9 mouse cellular contexts compared by ENCODE assay signal in genomic region chr2:18938923-18939329, GRCm38 (mm10). TPM values are rescaled to one million over a fixed set of nuclear protein-coding genes. Genes with fewer than 3 reads are reported as not detected.
DNase-seq lines count a peak whose midpoint lies in the region; ATAC-seq and TF ChIP-seq lines count a peak whose summit lies in the region.
"Had no signal": no experiment of that assay in that cellular context is flagged by ENCODE, and none has a peak within 500 bp of the region (broad histone marks: within the 10 kb centered on the region; RNA-seq: fewer than 3 reads in every experiment).

No protein-coding gene starts in this region.

- no peak overlapping the region for H3K4me2 ChIP-seq in midbrain, embryonic 13.5 days (replicated peaks)
- no peak overlapping the region for H3K4me2 ChIP-seq in midbrain, postnatal 0 days (ENCODE audit: low read depth, low read length, poor library complexity, severe bottlenecking)
- H3K4me2 ChIP-seq: embryonic facial prominence, embryonic 13.5 days had no signal

- 0 out of 2 replicates have a peak overlapping the region, but pooled peaks have one; percentile 20 for H3K9ac ChIP-seq in midbrain, embryonic 13.5 days (replicated peaks)
- H3K9ac ChIP-seq in midbrain, postnatal 0 days (replicated peaks; ENCODE audit: low read length, poor library complexity, severe bottlenecking) = no peak overlapping the region
- H3K9ac ChIP-seq: embryonic facial prominence, embryonic 13.5 days had no signal

- H3K27me3 ChIP-seq in midbrain, embryonic 13.5 days = no peaks in the 10 kb centered on the region
- H3K27me3 ChIP-seq in midbrain, postnatal 0 days (ENCODE audit: insufficient read depth, low read length) = no peaks in the 10 kb centered on the region
- H3K27me3 ChIP-seq: embryonic facial prominence, embryonic 13.5 days had no signal

- WGBS in midbrain, embryonic 13.5 days = 12% methylated on average over 8 of the region's 8 CpGs
- WGBS in midbrain, postnatal 0 days = 29% methylated on average over 8 of the region's 8 CpGs

- no peaks in the 10 kb centered on the region for H3K9me3 ChIP-seq in midbrain, embryonic 13.5 days
- no peaks in the 10 kb centered on the region for H3K9me3 ChIP-seq in midbrain, postnatal 0 days (ENCODE audit: low read length)
- H3K9me3 ChIP-seq: embryonic facial prominence, embryonic 13.5 days had no signal

- no peaks in the 10 kb centered on the region for H3K36me3 ChIP-seq in midbrain, embryonic 13.5 days
- no peaks in the 10 kb centered on the region for H3K36me3 ChIP-seq in midbrain, postnatal 0 days (ENCODE audit: insufficient read depth, low read length)
- H3K36me3 ChIP-seq: embryonic facial prominence, embryonic 13.5 days had no signal

- DNase-seq in gastrocnemius, adult 2 months = no peak
- no peak for DNase-seq in gastrocnemius, adult 8-10 months (ENCODE audit: low spot score in 2 of 2)
- DNase-seq in midbrain, postnatal 0 days (ENCODE audit: low spot score) = no peak
- DNase-seq in naive thymus-derived CD4-positive, alpha-beta T cell, adult 2 months (ENCODE audit: low read depth) = peak; percentile 80
- no peak for DNase-seq in ovary, postnatal 36 days (ENCODE audit: low spot score)

- peak overlapping the region; percentile 13; the same call in 1 of the 2 replicates for H3K27ac ChIP-seq in gastrocnemius, adult 2 months
- no peak overlapping the region for H3K27ac ChIP-seq in midbrain, embryonic 13.5 days
- no peak overlapping the region for H3K27ac ChIP-seq in midbrain, postnatal 0 days (ENCODE audit: low read depth, low read length)
- H3K27ac ChIP-seq: embryonic facial prominence, embryonic 13.5 days had no signal

- no peak overlapping the region for H3K4me3 ChIP-seq in gastrocnemius, adult 2 months
- H3K4me3 ChIP-seq in midbrain, embryonic 13.5 days (replicated peaks) = no peak overlapping the region
- H3K4me3 ChIP-seq in midbrain, postnatal 0 days (ENCODE audit: low read depth, low read length) = no peak overlapping the region
- H3K4me3 ChIP-seq: embryonic facial prominence, embryonic 13.5 days had no signal

- TF ChIP-seq CTCF in gastrocnemius, adult 2 months (IDR thresholded peaks at IDR 0.05) = no peak
- TF ChIP-seq CTCF in midbrain, postnatal 0 days (IDR thresholded peaks at IDR 0.05) = no peak

- intact Hi-C loops in gastrocnemius, adult 2 months (cut with DNase I) = no loop called here

- no peak for ATAC-seq in midbrain, embryonic 13.5 days
- no peak for ATAC-seq in midbrain, postnatal 0 days (ENCODE audit: low FRiP score)
- ATAC-seq in granulocyte monocyte progenitor cell, adult 5-6 weeks (replicated peaks; ENCODE audit: poor library complexity, severe bottlenecking) = peak; percentile 86
- no peak for ATAC-seq in erythroblast, adult 5-6 weeks (replicated peaks; ENCODE audit: low FRiP score, poor library complexity, severe bottlenecking)

- H3K4me1 ChIP-seq in midbrain, embryonic 13.5 days (replicated peaks) = peaks cover 37% of the 10 kb centered on the region
- H3K4me1 ChIP-seq in midbrain, postnatal 0 days (ENCODE audit: insufficient read depth, low read length) = no peaks in the 10 kb centered on the region

RNA-seq across cellular contexts. Expression of gene Pip4k2a, which starts 59.0 kb away (rescaled TPM):
- 1 to 10 TPM; 3.1 to 4.5 TPM for total RNA-seq in gastrocnemius, adult 2 months (2021)
- total RNA-seq in gastrocnemius, adult 8-10 months (2022) = 1 to 10 TPM; 2.1 to 2.7 (median 2.3) TPM
- 8.0 and 8.3 TPM in 2 replicates for polyA plus RNA-seq in midbrain, embryonic 13.5 days (2015; fragmentation: Nextera tagmentation; extraction: Ambion mirVana)
- 7.1 and 8.4 TPM in 2 replicates for total RNA-seq in midbrain, postnatal 0 days (2014; rRNA removed)
- polyA plus RNA-seq in midbrain, postnatal 0 days (2015; fragmentation: Nextera tagmentation; extraction: Ambion mirVana) = 6.8 and 8.1 TPM in 2 replicates
- 29.3 TPM in 2 replicates for total RNA-seq in granulocyte monocyte progenitor cell, adult 5-6 weeks (2014; fragmentation: Nextera tagmentation)
- total RNA-seq in granulocyte monocyte progenitor cell, adult 5-6 weeks (2017) = 15.6 and 16.7 TPM in 2 replicates
- 81.5 and 97.8 TPM in 2 replicates for total RNA-seq in erythroblast, adult 5-6 weeks (2015; ENCODE audit: low replicate concordance)
- 63.0 and 71.8 TPM in 2 replicates for total RNA-seq in erythroblast, adult 5-6 weeks (2017; ENCODE audit: low replicate concordance)

RNA-seq across cellular contexts. Expression of gene 4930426L09Rik, which starts 59.2 kb away (rescaled TPM):
- total RNA-seq in gastrocnemius, adult 2 months (2021) = not detected
- not detected for total RNA-seq in gastrocnemius, adult 8-10 months (2022)
- polyA plus RNA-seq in midbrain, embryonic 13.5 days (2015; fragmentation: Nextera tagmentation; extraction: Ambion mirVana) = 0.32 and 0.58 TPM in 2 replicates
- total RNA-seq in midbrain, postnatal 0 days (2014; rRNA removed) = 0.61 and 1.1 TPM in 2 replicates
- 0.40 and 0.41 TPM in 2 replicates for polyA plus RNA-seq in midbrain, postnatal 0 days (2015; fragmentation: Nextera tagmentation; extraction: Ambion mirVana)
- 1.3 TPM in 1 of 2 replicates, not detected in the other for total RNA-seq in granulocyte monocyte progenitor cell, adult 5-6 weeks (2014; fragmentation: Nextera tagmentation)
- 0.62 TPM in 1 of 2 replicates, not detected in the other for total RNA-seq in granulocyte monocyte progenitor cell, adult 5-6 weeks (2017)
- 1.3 and 4.8 TPM in 2 replicates for total RNA-seq in erythroblast, adult 5-6 weeks (2015; ENCODE audit: low replicate concordance)
- 3.0 and 3.6 TPM in 2 replicates for total RNA-seq in erythroblast, adult 5-6 weeks (2017; ENCODE audit: low replicate concordance)
